ENCODE assay signal across 8 mouse cellular contexts in genomic region chr17:35515911-35516640, GRCm38 (mm10). TPM values are rescaled to one million over a fixed set of nuclear protein-coding genes. Genes with fewer than 3 reads are reported as not detected.
DNase-seq lines count a peak whose midpoint lies in the region; ATAC-seq and TF ChIP-seq lines count a peak whose summit lies in the region.

No protein-coding gene starts in this region.

- no peak for TF ChIP-seq POLR2A in myocyte (IDR thresholded peaks at IDR 0.05; ENCODE audit: insufficient read length, low read depth)

- DNase-seq in ovary, postnatal 14 days (ENCODE audit: low spot score) = peak; percentile 36
- DNase-seq in ovary, postnatal 36 days (ENCODE audit: low spot score) = no peak
- DNase-seq in embryo, embryonic 10 days (ENCODE audit: low spot score) = peak; percentile 51
- peak; percentile 64 for DNase-seq in hindbrain, embryonic 11.5 days (ENCODE audit: low spot score)
- DNase-seq in liver = peak; percentile 39
- DNase-seq in adrenal gland, adult 8-10 months = no peak
- no peak for DNase-seq in urinary bladder, postnatal 4 days (ENCODE audit: low spot score in 2 of 2)

- no peaks in the 10 kb centered on the region for H3K36me3 ChIP-seq in hindbrain, embryonic 11.5 days (ENCODE audit: control insufficient read depth, insufficient read depth, low read length)
- H3K36me3 ChIP-seq in myocyte (ENCODE audit: control insufficient read depth, insufficient read depth) = peaks cover 5% of the 10 kb centered on the region

- WGBS in hindbrain, embryonic 11.5 days = 9% methylated on average over 25 of the region's 25 CpGs

- H3ac ChIP-seq in myocyte (ENCODE audit: control insufficient read depth, insufficient read length) = peak overlapping the region; percentile 32

- peak overlapping the region; percentile 50 for H3K9ac ChIP-seq in hindbrain, embryonic 11.5 days (ENCODE audit: low read depth, low read length)

- peak overlapping the region; percentile 64 for H3K4me2 ChIP-seq in hindbrain, embryonic 11.5 days (replicated peaks; ENCODE audit: low read depth, low read length)
- peak overlapping the region; percentile 81 for H3K4me2 ChIP-seq in myocyte (ENCODE audit: low read depth)

- no peak overlapping the region for H3K27ac ChIP-seq in hindbrain, embryonic 11.5 days (ENCODE audit: low read depth, low read length)

- peak overlapping the region; percentile 47 for H3K4me3 ChIP-seq in hindbrain, embryonic 11.5 days (ENCODE audit: low read depth, low read length)
- H3K4me3 ChIP-seq in myocyte = peak overlapping the region; percentile 73

- H3K9me3 ChIP-seq in hindbrain, embryonic 11.5 days (ENCODE audit: control insufficient read depth, low read length) = no peaks in the 10 kb centered on the region

- peaks cover 4% of the 10 kb centered on the region for H3K79me2 ChIP-seq in myocyte (ENCODE audit: control insufficient read depth, insufficient read depth)

- H3K4me1 ChIP-seq in hindbrain, embryonic 11.5 days (replicated peaks; ENCODE audit: control insufficient read depth, insufficient read depth, low read length) = peaks cover 3% of the 10 kb centered on the region

- ATAC-seq in hindbrain, embryonic 11.5 days (ENCODE audit: low FRiP score) = peak; percentile 28

- H3K27me3 ChIP-seq in hindbrain, embryonic 11.5 days (ENCODE audit: control insufficient read depth, insufficient read depth, low read length) = no peaks in the 10 kb centered on the region
- H3K27me3 ChIP-seq in myocyte (ENCODE audit: control insufficient read depth, insufficient read depth, insufficient read length) = no peaks in the 10 kb centered on the region

TF ChIP-seq in myocyte, 11 proteins besides CTCF, POLR2A, EP300 and RAD21:
- TF ChIP-seq USF1 (IDR thresholded peaks at IDR 0.05; ENCODE audit: low read depth) = no peak
- no peak for TF ChIP-seq MYOG (IDR thresholded peaks at IDR 0.05; ENCODE audit: control insufficient read depth in 1 of 3, insufficient read depth in 1 of 3, insufficient read length in 2 of 3, low read depth in 2 of 3)
- TF ChIP-seq TCF3 (IDR thresholded peaks at IDR 0.05; ENCODE audit: insufficient read length, low read depth) = no peak
- no peak for TF ChIP-seq E2F4 (IDR thresholded peaks at IDR 0.05; ENCODE audit: insufficient read depth)
- TF ChIP-seq SRF (IDR thresholded peaks at IDR 0.05; ENCODE audit: control insufficient read depth, insufficient read length, low read depth) = no peak
- no peak for TF ChIP-seq MYOD1 (IDR thresholded peaks at IDR 0.05; ENCODE audit: control insufficient read depth in 1 of 3, insufficient read length in 2 of 3, low read depth in 2 of 3)
- TF ChIP-seq MAX (IDR thresholded peaks at IDR 0.05; ENCODE audit: low read depth) = no peak
- TF ChIP-seq CEBPB (IDR thresholded peaks at IDR 0.05; ENCODE audit: insufficient read depth, poor library complexity, severe bottlenecking) = no peak
- TF ChIP-seq REST (IDR thresholded peaks at IDR 0.05; ENCODE audit: insufficient read depth, insufficient read length) = no peak
- no peak for TF ChIP-seq TCF12 (IDR thresholded peaks at IDR 0.05; ENCODE audit: insufficient read depth, poor library complexity, severe bottlenecking)
- no peak for TF ChIP-seq POLR2AphosphoS2 (IDR thresholded peaks at IDR 0.05; ENCODE audit: insufficient read length, low read depth)

RNA-seq across cellular contexts. Expression of gene Tcf19, which starts 0.5 kb away (rescaled TPM):
- 49.4 and 50.8 TPM in 2 replicates for polyA plus RNA-seq in hindbrain, embryonic 11.5 days (2014; fragmentation: Nextera tagmentation; extraction: Ambion mirVana)
- polyA plus RNA-seq in myocyte (2012; fragmentation: generic; extraction: Trizol) = 11.1 TPM
- 1 to 10 TPM; 3.5 to 6.7 (median 4.8) TPM for total RNA-seq in adrenal gland, adult 8-10 months (2022)

RNA-seq across cellular contexts. Expression of gene Cchcr1, which starts 0.8 kb away (rescaled TPM):
- 8.3 and 8.9 TPM in 2 replicates for polyA plus RNA-seq in hindbrain, embryonic 11.5 days (2014; fragmentation: Nextera tagmentation; extraction: Ambion mirVana)
- polyA plus RNA-seq in myocyte (2012; fragmentation: generic; extraction: Trizol) = 8.8 TPM
- total RNA-seq in adrenal gland, adult 8-10 months (2022) = 10 to 100 TPM in 3 of 4 experiments, 1 to 10 TPM in 1; 5.9 to 13.9 (median 12.9) TPM

RNA-seq across cellular contexts. Expression of gene Pou5f1, which starts 10.3 kb away (rescaled TPM):
- polyA plus RNA-seq in hindbrain, embryonic 11.5 days (2014; fragmentation: Nextera tagmentation; extraction: Ambion mirVana) = not detected in 2 replicates
- not detected for polyA plus RNA-seq in myocyte (2012; fragmentation: generic; extraction: Trizol)
- under 1 TPM in 3 of 4 experiments, not detected in 1; 0.21 to 0.34 (median 0.23) TPM for total RNA-seq in adrenal gland, adult 8-10 months (2022)

RNA-seq across cellular contexts. Expression of gene Psors1c2, which starts 16.9 kb away (rescaled TPM):
- 0.67 and 0.97 TPM in 2 replicates for polyA plus RNA-seq in hindbrain, embryonic 11.5 days (2014; fragmentation: Nextera tagmentation; extraction: Ambion mirVana)
- polyA plus RNA-seq in myocyte (2012; fragmentation: generic; extraction: Trizol) = 0.07 TPM
- total RNA-seq in adrenal gland, adult 8-10 months (2022) = not detected

RNA-seq across cellular contexts. Expression of gene Cdsn, which starts 35.9 kb away (rescaled TPM):
- 0.06 and 0.20 TPM in 2 replicates for polyA plus RNA-seq in hindbrain, embryonic 11.5 days (2014; fragmentation: Nextera tagmentation; extraction: Ambion mirVana)
- polyA plus RNA-seq in myocyte (2012; fragmentation: generic; extraction: Trizol) = 55.4 TPM
- total RNA-seq in adrenal gland, adult 8-10 months (2022) = 10 to 100 TPM in 1 of 4 experiments, 1 to 10 TPM in 2, under 1 TPM in 1; 0.17 to 12.1 (median 3.0) TPM

Comparison
In these comparisons a context has a peak if more than half of its experiments do, and no peak if none do; other contexts are left out.
1. DNase-seq: peak in ovary, postnatal 14 days (single experiment), embryo, embryonic 10 days (single experiment), hindbrain, embryonic 11.5 days (single experiment) and liver (single experiment); none in ovary, postnatal 36 days (single experiment), adrenal gland, adult 8-10 months (single experiment) and urinary bladder, postnatal 4 days (0 of 2).